Mouse (Mus musculus): ENCODE data around the gene Pak4.
"Not testable (repeated sequence)": the region's sequence is repeated elsewhere in the genome, so short reads cannot be mapped to it uniquely, and the experiment has no call there.

Gene Pak4

GRCm38 (mm10) chr7:28510405-28510974 is 87.5 kb downstream of the Pak4 start, which contains the start of gene Ifnl2:
TSS of gene Ifnl2 (minus strand) at chr7:28510455.
- DNase-seq (ENCODE audit: low read depth, low spot score) = not testable (repeated sequence)

- DNase-seq (ENCODE audit: low read depth, low spot score) = not testable (repeated sequence)
Measured at GRCm38 (mm10) chr7:28509121-28509520, 88.9 kb downstream of the Pak4 start.
